ENCODE assay signal across 11 mouse cellular contexts in genomic region chr16:18396791-18397621, GRCm38 (mm10). TPM values are rescaled to one million over a fixed set of nuclear protein-coding genes. Genes with fewer than 3 reads are reported as not detected.
DNase-seq lines count a peak whose midpoint lies in the region; ATAC-seq and TF ChIP-seq lines count a peak whose summit lies in the region.
"Had no signal": no experiment of that assay in that cellular context is flagged by ENCODE, and none has a peak within 500 bp of the region (broad histone marks: within the 10 kb centered on the region; RNA-seq: fewer than 3 reads in every experiment).

No protein-coding gene starts in this region.

- DNase-seq in forebrain, embryonic 10.5 days (ENCODE audit: extremely low spot score, low spot score) = no peak
- DNase-seq in heart, postnatal 36 days = no peak
- DNase-seq in lung, postnatal 0 days (ENCODE audit: low spot score) = no peak
- no peak for DNase-seq in lung, postnatal 14 days
- DNase-seq in thymus, postnatal 0 days (ENCODE audit: low spot score) = no peak
- DNase-seq: layer of hippocampus, postnatal 36 days; thymus, adult 2 months had no signal

- intact Hi-C loops in heart, postnatal 36 days (cut with DNase I) = no loop called here

- peaks cover 62% of the 10 kb centered on the region for H3K36me3 ChIP-seq in forebrain, embryonic 10.5 days (replicated peaks)
- H3K36me3 ChIP-seq in forebrain, embryonic 16.5 days (ENCODE audit: control insufficient read depth, insufficient read depth) = peaks cover 24% of the 10 kb centered on the region
- peaks cover 43% of the 10 kb centered on the region for H3K36me3 ChIP-seq in heart, embryonic 15.5 days
- no peaks in the 10 kb centered on the region for H3K36me3 ChIP-seq in lung, postnatal 0 days (ENCODE audit: insufficient read depth, low read length)
- H3K36me3 ChIP-seq in midbrain, embryonic 16.5 days (ENCODE audit: control insufficient read depth, insufficient read depth, low read length) = peaks cover 33% of the 10 kb centered on the region

- TF ChIP-seq EP300 in lung, postnatal 0 days (IDR thresholded peaks at IDR 0.05) = no peak

- peaks cover 91% of the 10 kb centered on the region for H3K4me1 ChIP-seq in forebrain, embryonic 10.5 days
- H3K4me1 ChIP-seq in forebrain, embryonic 16.5 days (replicated peaks; ENCODE audit: control insufficient read depth, insufficient read depth, low read length) = peaks cover 63% of the 10 kb centered on the region
- peaks cover 57% of the 10 kb centered on the region for H3K4me1 ChIP-seq in heart, embryonic 15.5 days (replicated peaks)
- peaks cover 24% of the 10 kb centered on the region for H3K4me1 ChIP-seq in lung, postnatal 0 days (ENCODE audit: insufficient read depth, low read depth, low read length)
- peaks cover 48% of the 10 kb centered on the region for H3K4me1 ChIP-seq in midbrain, embryonic 16.5 days (ENCODE audit: control insufficient read depth, insufficient read depth, low read length)

- no peak overlapping the region for H3K4me2 ChIP-seq in forebrain, embryonic 16.5 days (ENCODE audit: low read length)
- H3K4me2 ChIP-seq in heart, embryonic 15.5 days = no peak overlapping the region
- no peak overlapping the region for H3K4me2 ChIP-seq in lung, postnatal 0 days (replicated peaks; ENCODE audit: low read depth, low read length)
- H3K4me2 ChIP-seq in midbrain, embryonic 16.5 days (ENCODE audit: low read length) = no peak overlapping the region
- H3K4me2 ChIP-seq: liver, embryonic 15.5 days had no signal

- 95% methylated on average over 27 of the region's 27 CpGs for WGBS in forebrain, embryonic 10.5 days
- 97% methylated on average over 27 of the region's 27 CpGs for WGBS in forebrain, embryonic 16.5 days
- 94% methylated on average over 27 of the region's 27 CpGs for WGBS in heart, embryonic 15.5 days
- WGBS in lung, postnatal 0 days = 95% methylated on average over 26 of the region's 27 CpGs
- WGBS in midbrain, embryonic 16.5 days = 95% methylated on average over 27 of the region's 27 CpGs

- H3K9me3 ChIP-seq in forebrain, embryonic 10.5 days = no peaks in the 10 kb centered on the region
- H3K9me3 ChIP-seq in forebrain, embryonic 16.5 days (ENCODE audit: control insufficient read depth, low read length) = no peaks in the 10 kb centered on the region
- H3K9me3 ChIP-seq in heart, embryonic 15.5 days (replicated peaks) = no peaks in the 10 kb centered on the region
- H3K9me3 ChIP-seq in lung, postnatal 0 days (ENCODE audit: low read length) = no peaks in the 10 kb centered on the region
- H3K9me3 ChIP-seq in midbrain, embryonic 16.5 days (replicated peaks; ENCODE audit: control insufficient read depth, low read length, poor library complexity, severe bottlenecking) = no peaks in the 10 kb centered on the region
- H3K9me3 ChIP-seq: liver, embryonic 15.5 days had no signal

- TF ChIP-seq CTCF in lung, postnatal 0 days (IDR thresholded peaks at IDR 0.05) = no peak

- no peak for ATAC-seq in forebrain, embryonic 16.5 days
- no peak for ATAC-seq in heart, embryonic 15.5 days (replicated peaks; ENCODE audit: insufficient number of reproducible peaks, insufficient read depth, low FRiP score, low read depth)
- no peak for ATAC-seq in lung, postnatal 0 days
- no peak for ATAC-seq in midbrain, embryonic 16.5 days

- H3K27ac ChIP-seq in forebrain, embryonic 10.5 days = peak overlapping the region; percentile 84
- no peak overlapping the region for H3K27ac ChIP-seq in forebrain, embryonic 16.5 days (ENCODE audit: low read length)
- peak overlapping the region; percentile 95 for H3K27ac ChIP-seq in heart, embryonic 15.5 days
- H3K27ac ChIP-seq in lung, postnatal 0 days (ENCODE audit: low read length) = peak overlapping the region; percentile 47; the same call in 1 of the 2 replicates
- 0 out of 2 replicates have a peak overlapping the region, but pooled peaks have one; percentile 50 for H3K27ac ChIP-seq in midbrain, embryonic 16.5 days (ENCODE audit: low read length)
- H3K27ac ChIP-seq: liver, embryonic 15.5 days had no signal

- H3K27me3 ChIP-seq in forebrain, embryonic 10.5 days (ENCODE audit: poor library complexity, severe bottlenecking) = no peaks in the 10 kb centered on the region
- no peaks in the 10 kb centered on the region for H3K27me3 ChIP-seq in forebrain, embryonic 16.5 days (replicated peaks; ENCODE audit: control insufficient read depth, insufficient read depth, low read length)
- no peaks in the 10 kb centered on the region for H3K27me3 ChIP-seq in heart, embryonic 15.5 days
- no peaks in the 10 kb centered on the region for H3K27me3 ChIP-seq in lung, postnatal 0 days (replicated peaks; ENCODE audit: insufficient read depth, low read length)
- H3K27me3 ChIP-seq in midbrain, embryonic 16.5 days (ENCODE audit: control insufficient read depth, insufficient read depth, low read depth, low read length) = no peaks in the 10 kb centered on the region
- H3K27me3 ChIP-seq: liver, embryonic 15.5 days had no signal

- H3K9ac ChIP-seq in forebrain, embryonic 16.5 days (replicated peaks; ENCODE audit: low read depth, low read length) = no peak overlapping the region
- no peak overlapping the region for H3K9ac ChIP-seq in heart, embryonic 15.5 days
- no peak overlapping the region for H3K9ac ChIP-seq in lung, postnatal 0 days (replicated peaks; ENCODE audit: low read depth)
- no peak overlapping the region for H3K9ac ChIP-seq in midbrain, embryonic 16.5 days (ENCODE audit: low read depth, low read length)
- H3K9ac ChIP-seq: liver, embryonic 15.5 days had no signal

- no peak overlapping the region for H3K4me3 ChIP-seq in forebrain, embryonic 10.5 days
- H3K4me3 ChIP-seq in forebrain, embryonic 16.5 days (replicated peaks; ENCODE audit: low read length) = no peak overlapping the region
- no peak overlapping the region for H3K4me3 ChIP-seq in heart, embryonic 15.5 days
- no peak overlapping the region for H3K4me3 ChIP-seq in lung, postnatal 0 days (ENCODE audit: low read depth, low read length)
- no peak overlapping the region for H3K4me3 ChIP-seq in midbrain, embryonic 16.5 days (ENCODE audit: low read depth, low read length)
- H3K4me3 ChIP-seq: liver, embryonic 15.5 days had no signal

RNA-seq across cellular contexts. Expression of gene Txnrd2, which starts 29.2 kb away (rescaled TPM):
- 31.6 and 35.1 TPM in 2 replicates for polyA plus RNA-seq in forebrain, embryonic 10.5 days (2016; fragmentation: Nextera tagmentation; extraction: Ambion mirVana)
- 24.0 and 27.8 TPM in 2 replicates for polyA plus RNA-seq in forebrain, embryonic 16.5 days (2015; fragmentation: Nextera tagmentation; extraction: Ambion mirVana)
- 35.3 and 37.7 TPM in 2 replicates for polyA plus RNA-seq in heart, embryonic 15.5 days (2015; fragmentation: Nextera tagmentation; extraction: Ambion mirVana)
- total RNA-seq in heart, postnatal 36 days (2021) = 10 to 100 TPM; 41.0 to 42.8 TPM
- polyA plus RNA-seq in lung, postnatal 0 days (2015; fragmentation: Nextera tagmentation; extraction: Ambion mirVana) = 20.0 and 20.9 TPM in 2 replicates
- 36.6 and 37.0 TPM in 2 replicates for polyA plus RNA-seq in midbrain, embryonic 16.5 days (2015; fragmentation: Nextera tagmentation; extraction: Ambion mirVana)
- polyA plus RNA-seq in thymus, postnatal 0 days (2015; fragmentation: Nextera tagmentation; extraction: Ambion mirVana) = 11.3 and 12.3 TPM in 2 replicates

RNA-seq across cellular contexts. Expression of gene Comt, which starts 29.6 kb away (rescaled TPM):
- polyA plus RNA-seq in forebrain, embryonic 10.5 days (2016; fragmentation: Nextera tagmentation; extraction: Ambion mirVana) = 58.1 and 60.1 TPM in 2 replicates
- 88.8 and 98.1 TPM in 2 replicates for polyA plus RNA-seq in forebrain, embryonic 16.5 days (2015; fragmentation: Nextera tagmentation; extraction: Ambion mirVana)
- 113 and 129 TPM in 2 replicates for polyA plus RNA-seq in heart, embryonic 15.5 days (2015; fragmentation: Nextera tagmentation; extraction: Ambion mirVana)
- total RNA-seq in heart, postnatal 36 days (2021) = 100 to 1,000 TPM; 130 to 150 TPM
- 109 and 111 TPM in 2 replicates for polyA plus RNA-seq in lung, postnatal 0 days (2015; fragmentation: Nextera tagmentation; extraction: Ambion mirVana)
- 96.6 and 112 TPM in 2 replicates for polyA plus RNA-seq in midbrain, embryonic 16.5 days (2015; fragmentation: Nextera tagmentation; extraction: Ambion mirVana)
- 73.8 and 83.6 TPM in 2 replicates for polyA plus RNA-seq in thymus, postnatal 0 days (2015; fragmentation: Nextera tagmentation; extraction: Ambion mirVana)

RNA-seq across cellular contexts. Expression of gene Arvcf, which starts 49.0 kb away (rescaled TPM):
- polyA plus RNA-seq in forebrain, embryonic 10.5 days (2016; fragmentation: Nextera tagmentation; extraction: Ambion mirVana) = 116 TPM in 2 replicates
- polyA plus RNA-seq in forebrain, embryonic 16.5 days (2015; fragmentation: Nextera tagmentation; extraction: Ambion mirVana) = 58.6 and 67.8 TPM in 2 replicates
- 28.4 and 40.0 TPM in 2 replicates for polyA plus RNA-seq in heart, embryonic 15.5 days (2015; fragmentation: Nextera tagmentation; extraction: Ambion mirVana)
- total RNA-seq in heart, postnatal 36 days (2021) = 10 to 100 TPM; 21.1 to 25.6 TPM
- 14.6 and 18.5 TPM in 2 replicates for polyA plus RNA-seq in lung, postnatal 0 days (2015; fragmentation: Nextera tagmentation; extraction: Ambion mirVana)
- 77.1 and 80.2 TPM in 2 replicates for polyA plus RNA-seq in midbrain, embryonic 16.5 days (2015; fragmentation: Nextera tagmentation; extraction: Ambion mirVana)
- polyA plus RNA-seq in thymus, postnatal 0 days (2015; fragmentation: Nextera tagmentation; extraction: Ambion mirVana) = 31.2 and 40.0 TPM in 2 replicates

RNA-seq across cellular contexts. Expression of gene Tango2, which starts 49.1 kb away (rescaled TPM):
- polyA plus RNA-seq in forebrain, embryonic 10.5 days (2016; fragmentation: Nextera tagmentation; extraction: Ambion mirVana) = 35.7 and 37.1 TPM in 2 replicates
- 74.9 and 86.8 TPM in 2 replicates for polyA plus RNA-seq in forebrain, embryonic 16.5 days (2015; fragmentation: Nextera tagmentation; extraction: Ambion mirVana)
- 61.4 and 61.5 TPM in 2 replicates for polyA plus RNA-seq in heart, embryonic 15.5 days (2015; fragmentation: Nextera tagmentation; extraction: Ambion mirVana)
- total RNA-seq in heart, postnatal 36 days (2021) = 100 to 1,000 TPM; 152 to 177 TPM
- 23.7 and 25.2 TPM in 2 replicates for polyA plus RNA-seq in lung, postnatal 0 days (2015; fragmentation: Nextera tagmentation; extraction: Ambion mirVana)
- 78.7 and 82.5 TPM in 2 replicates for polyA plus RNA-seq in midbrain, embryonic 16.5 days (2015; fragmentation: Nextera tagmentation; extraction: Ambion mirVana)
- polyA plus RNA-seq in thymus, postnatal 0 days (2015; fragmentation: Nextera tagmentation; extraction: Ambion mirVana) = 37.1 and 41.2 TPM in 2 replicates
